Mouse (Mus musculus): Measurements from ENCODE around the gene Btbd1. TPM values are rescaled to one million over a fixed set of nuclear protein-coding genes. Genes with fewer than 3 reads are reported as not detected.
"Not testable (repeated sequence)": the region's sequence is repeated elsewhere in the genome, so short reads cannot be mapped to it uniquely, and the experiment has no call there.

Gene Btbd1
- polyA plus RNA-seq, 1 experiment from 2014 or later = 134 TPM

- Histone ChIP-seq H3K4me1 (ENCODE audit: control insufficient read depth, insufficient read depth, low read length) (no peaks in the 10 kb centered on the region), H3K4me3 (replicated peaks; ENCODE audit: low read depth, low read length) (no peak overlapping the region), H3K27ac (replicated peaks; ENCODE audit: low read depth, low read length) (no peak overlapping the region), H3K9me3 (ENCODE audit: control insufficient read depth, low read length) (no peaks in the 10 kb centered on the region), H3K4me2 (ENCODE audit: low read length) (no peak overlapping the region), H3K36me3 (ENCODE audit: control insufficient read depth, insufficient read depth, low read length) (no peaks in the 10 kb centered on the region), H3K27me3 (ENCODE audit: control insufficient read depth, insufficient read depth, low read length) (no peaks in the 10 kb centered on the region), H3K9ac (replicated peaks; ENCODE audit: low read length) (no peak overlapping the region)
- DNase-seq (no peak), ATAC-seq (ENCODE audit: low FRiP score, low TSS enrichment) (no peak)
- WGBS = 87% methylated on average over 3 of the region's 3 CpGs
These were observed 16.1 kb upstream of the Btbd1 start for GRCm38 (mm10) chr7:81845313-81845712.

GRCm38 (mm10) chr7:81844801-81845200 is 15.6 kb upstream of the Btbd1 start:
- Histone ChIP-seq H3K4me2 (ENCODE audit: low read length) (no peak overlapping the region), H3K27me3 (ENCODE audit: control insufficient read depth, insufficient read depth, low read length) (no peaks in the 10 kb centered on the region), H3K4me1 (ENCODE audit: control insufficient read depth, insufficient read depth, low read length) (no peaks in the 10 kb centered on the region), H3K9me3 (ENCODE audit: control insufficient read depth, low read length) (no peaks in the 10 kb centered on the region), H3K27ac (replicated peaks; ENCODE audit: low read depth, low read length) (no peak overlapping the region), H3K36me3 (ENCODE audit: control insufficient read depth, insufficient read depth, low read length) (no peaks in the 10 kb centered on the region), H3K4me3 (replicated peaks; ENCODE audit: low read depth, low read length) (no peak overlapping the region), H3K9ac (replicated peaks; ENCODE audit: low read length) (no peak overlapping the region)
- DNase-seq (no peak), ATAC-seq (ENCODE audit: low FRiP score, low TSS enrichment) (no peak)
- WGBS = 88% methylated on average over 11 of the region's 11 CpGs

- no peaks in the 10 kb centered on the region for H3K36me3 ChIP-seq (ENCODE audit: control insufficient read depth, insufficient read depth, low read length)
- no peak overlapping the region for H3K4me2 ChIP-seq (ENCODE audit: low read length)
- H3K4me1 ChIP-seq (ENCODE audit: control insufficient read depth, insufficient read depth, low read length) = no peaks in the 10 kb centered on the region
- ATAC-seq (ENCODE audit: low FRiP score, low TSS enrichment) (no peak), DNase-seq (no peak)
- no peak overlapping the region for H3K4me3 ChIP-seq (replicated peaks; ENCODE audit: low read depth, low read length)
- H3K9ac ChIP-seq (replicated peaks; ENCODE audit: low read length) = no peak overlapping the region
- H3K9me3 ChIP-seq (ENCODE audit: control insufficient read depth, low read length) = no peaks in the 10 kb centered on the region
- no peaks in the 10 kb centered on the region for H3K27me3 ChIP-seq (ENCODE audit: control insufficient read depth, insufficient read depth, low read length)
- no peak overlapping the region for H3K27ac ChIP-seq (replicated peaks; ENCODE audit: low read depth, low read length)
- 68% methylated on average over 8 of the region's 8 CpGs for WGBS
These were observed 14.7 kb upstream of the Btbd1 start for GRCm38 (mm10) chr7:81843903-81844302.

- H3K4me2 ChIP-seq (ENCODE audit: low read length) = no peak overlapping the region
- no peaks in the 10 kb centered on the region for H3K9me3 ChIP-seq (ENCODE audit: control insufficient read depth, low read length)
- no peaks in the 10 kb centered on the region for H3K27me3 ChIP-seq (ENCODE audit: control insufficient read depth, insufficient read depth, low read length)
- WGBS = 76% methylated on average over 1 of the region's 1 CpGs
- no peak overlapping the region for H3K9ac ChIP-seq (replicated peaks; ENCODE audit: low read length)
- ATAC-seq (ENCODE audit: low FRiP score, low TSS enrichment) (no peak), DNase-seq (no peak)
- H3K4me3 ChIP-seq (replicated peaks; ENCODE audit: low read depth, low read length) = no peak overlapping the region
- no peaks in the 10 kb centered on the region for H3K4me1 ChIP-seq (ENCODE audit: control insufficient read depth, insufficient read depth, low read length)
- no peak overlapping the region for H3K27ac ChIP-seq (replicated peaks; ENCODE audit: low read depth, low read length)
- H3K36me3 ChIP-seq (ENCODE audit: control insufficient read depth, insufficient read depth, low read length) = no peaks in the 10 kb centered on the region
These were observed 13.8 kb upstream of the Btbd1 start for GRCm38 (mm10) chr7:81842998-81843397.

GRCm38 (mm10) chr7:81842141-81842540 is 12.9 kb upstream of the Btbd1 start:
- Histone ChIP-seq H3K36me3 (ENCODE audit: control insufficient read depth, insufficient read depth, low read length) (no peaks in the 10 kb centered on the region), H3K9me3 (ENCODE audit: control insufficient read depth, low read length) (no peaks in the 10 kb centered on the region), H3K9ac (replicated peaks; ENCODE audit: low read length) (no peak overlapping the region), H3K4me1 (ENCODE audit: control insufficient read depth, insufficient read depth, low read length) (no peaks in the 10 kb centered on the region), H3K4me2 (ENCODE audit: low read length) (no peak overlapping the region), H3K27me3 (ENCODE audit: control insufficient read depth, insufficient read depth, low read length) (no peaks in the 10 kb centered on the region), H3K4me3 (replicated peaks; ENCODE audit: low read depth, low read length) (no peak overlapping the region), H3K27ac (replicated peaks; ENCODE audit: low read depth, low read length) (no peak overlapping the region)
- ATAC-seq (ENCODE audit: low FRiP score, low TSS enrichment) = no peak
- 89% methylated on average over 7 of the region's 7 CpGs for WGBS
- no peak for DNase-seq

- Histone ChIP-seq H3K9me3 (ENCODE audit: control insufficient read depth, low read length) (no peaks in the 10 kb centered on the region), H3K9ac (replicated peaks; ENCODE audit: low read length) (no peak overlapping the region), H3K27me3 (ENCODE audit: control insufficient read depth, insufficient read depth, low read length) (no peaks in the 10 kb centered on the region), H3K27ac (replicated peaks; ENCODE audit: low read depth, low read length) (no peak overlapping the region), H3K4me3 (replicated peaks; ENCODE audit: low read depth, low read length) (no peak overlapping the region), H3K4me1 (ENCODE audit: control insufficient read depth, insufficient read depth, low read length) (no peaks in the 10 kb centered on the region), H3K4me2 (ENCODE audit: low read length) (no peak overlapping the region), H3K36me3 (ENCODE audit: control insufficient read depth, insufficient read depth, low read length) (no peaks in the 10 kb centered on the region)
- WGBS = 84% methylated on average over 6 of the region's 6 CpGs
- no peak for ATAC-seq (ENCODE audit: low FRiP score, low TSS enrichment)
- DNase-seq = no peak
These were observed 12.2 kb upstream of the Btbd1 start for GRCm38 (mm10) chr7:81841439-81841838.

GRCm38 (mm10) chr7:81840661-81841181 is 11.5 kb upstream of the Btbd1 start:
- ATAC-seq (ENCODE audit: low FRiP score, low TSS enrichment) (no peak), DNase-seq (no peak)
- no peaks in the 10 kb centered on the region for H3K9me3 ChIP-seq (ENCODE audit: control insufficient read depth, low read length)
- H3K27ac ChIP-seq (replicated peaks; ENCODE audit: low read depth, low read length) = no peak overlapping the region
- H3K27me3 ChIP-seq (ENCODE audit: control insufficient read depth, insufficient read depth, low read length) = no peaks in the 10 kb centered on the region
- no peaks in the 10 kb centered on the region for H3K4me1 ChIP-seq (ENCODE audit: control insufficient read depth, insufficient read depth, low read length)
- H3K36me3 ChIP-seq (ENCODE audit: control insufficient read depth, insufficient read depth, low read length) = no peaks in the 10 kb centered on the region
- H3K9ac ChIP-seq (replicated peaks; ENCODE audit: low read length) = no peak overlapping the region
- H3K4me3 ChIP-seq (replicated peaks; ENCODE audit: low read depth, low read length) = no peak overlapping the region
- 60% methylated on average over 7 of the region's 7 CpGs for WGBS
- no peak overlapping the region for H3K4me2 ChIP-seq (ENCODE audit: low read length)

GRCm38 (mm10) chr7:81839746-81840145 is 10.5 kb upstream of the Btbd1 start:
- Histone ChIP-seq H3K36me3 (ENCODE audit: control insufficient read depth, insufficient read depth, low read length) (no peaks in the 10 kb centered on the region), H3K4me2 (ENCODE audit: low read length) (no peak overlapping the region), H3K27ac (replicated peaks; ENCODE audit: low read depth, low read length) (no peak overlapping the region), H3K4me1 (ENCODE audit: control insufficient read depth, insufficient read depth, low read length) (no peaks in the 10 kb centered on the region), H3K9me3 (ENCODE audit: control insufficient read depth, low read length) (no peaks in the 10 kb centered on the region), H3K9ac (replicated peaks; ENCODE audit: low read length) (no peak overlapping the region), H3K27me3 (ENCODE audit: control insufficient read depth, insufficient read depth, low read length) (no peaks in the 10 kb centered on the region), H3K4me3 (replicated peaks; ENCODE audit: low read depth, low read length) (no peak overlapping the region)
- ATAC-seq (ENCODE audit: low FRiP score, low TSS enrichment) = no peak
- 64% methylated on average over 6 of the region's 6 CpGs for WGBS
- no peak for DNase-seq

- not testable (repeated sequence) for H3K4me1 ChIP-seq (ENCODE audit: control insufficient read depth, insufficient read depth, low read length); H3K27ac ChIP-seq (replicated peaks; ENCODE audit: low read depth, low read length); H3K9ac ChIP-seq (replicated peaks; ENCODE audit: low read length); H3K4me2 ChIP-seq (ENCODE audit: low read length); H3K9me3 ChIP-seq (ENCODE audit: control insufficient read depth, low read length); H3K4me3 ChIP-seq (replicated peaks; ENCODE audit: low read depth, low read length); H3K36me3 ChIP-seq (ENCODE audit: control insufficient read depth, insufficient read depth, low read length); H3K27me3 ChIP-seq (ENCODE audit: control insufficient read depth, insufficient read depth, low read length); ATAC-seq (ENCODE audit: low FRiP score, low TSS enrichment); DNase-seq
- 89% methylated on average over 5 of the region's 5 CpGs for WGBS
These were observed 8.5 kb upstream of the Btbd1 start for GRCm38 (mm10) chr7:81837771-81838170.

Measured in midbrain, embryonic 14.5 days (tissue).